Mouse (Mus musculus) heart, postnatal 0 days (tissue): ENCODE results near the gene Cnr2. TPM values are rescaled to one million over a fixed set of nuclear protein-coding genes. Genes with fewer than 3 reads are reported as not detected.

Experiments used
- ATAC-seq: fragments of 200-750 bp; cut with Nextera tagmentation; 2 replicates; pipeline ENCODE4 v1.8.0; 2017; ENCODE audit warnings: low read depth, moderate number of reproducible peaks, moderate library complexity; ENCODE audit not compliant: insufficient read depth
- DNase-seq: peaks from one replicate; pipeline ENCODE4 v3.0.0-alpha.2; 2016; ENCODE audit warnings: low spot score
- H3K27ac ChIP-seq: fragments of 300-500 bp; sonication (generic); 2 replicates; pipeline ENCODE4 v1.5.1; 2014; ENCODE audit warnings: low read depth, mild to moderate bottlenecking
- H3K27me3 ChIP-seq: fragments of 300-500 bp; sonication (generic); 2 replicates; pipeline ENCODE4 v1.6.1; 2014; ENCODE audit warnings: low read length, mixed read lengths; ENCODE audit not compliant: control insufficient read depth, insufficient read depth
- H3K36me3 ChIP-seq: fragments of 300-500 bp; sonication (generic); replicated peaks from 2 replicates; pipeline ENCODE4 v1.6.1; 2014; ENCODE audit warnings: low read length, mixed read lengths; ENCODE audit not compliant: control insufficient read depth, insufficient read depth
- H3K4me1 ChIP-seq: fragments of 300-500 bp; sonication (generic); 2 replicates; pipeline ENCODE4 v1.6.1; 2014; ENCODE audit warnings: antibody characterized with exemption; ENCODE audit not compliant: control insufficient read depth, insufficient read depth
- H3K4me2 ChIP-seq: fragments of 300-500 bp; sonication (generic); 2 replicates; pipeline ENCODE4 v1.6.1; 2014; ENCODE audit warnings: low read depth, mild to moderate bottlenecking, low read length, moderate library complexity
- H3K4me3 ChIP-seq: fragments of 300-500 bp; sonication (generic); 2 replicates; pipeline ENCODE4 v1.5.1; 2014; ENCODE audit warnings: low read depth, low read length
- H3K9ac ChIP-seq: fragments of 300-500 bp; sonication (generic); replicated peaks from 2 replicates; pipeline ENCODE4 v1.6.1; 2014; ENCODE audit warnings: low read depth, low read length, mixed read lengths
- H3K9me3 ChIP-seq: fragments of 300-500 bp; sonication (generic); replicated peaks from 2 replicates; pipeline ENCODE4 v1.6.1; 2016; ENCODE audit warnings: low read length; ENCODE audit not compliant: control insufficient read depth
- CTCF ChIP-seq: IDR thresholded peaks from 2 replicates; pipeline ENCODE4 v1.5.1; 2016; ENCODE audit warnings: antibody characterized with exemption, control low read depth, low read depth
- EP300 ChIP-seq: IDR thresholded peaks from 2 replicates; pipeline ENCODE4 v1.6.1; 2016; ENCODE audit warnings: antibody characterized with exemption, low read depth
- WGBS: fragments of 180-500 bp; shearing (Covaris S2); extraction: QIAGEN DNeasy Blood & Tissue Kit; methylation state at CpG from one replicate; pipeline ENCODE4 v1.1.7; 2014; 5-methylcytosine and 5-hydroxymethylcytosine counted together
- polyA plus RNA-seq: library from polyadenylated mRNA; unstranded; fragments of >200 nt; fragmentation: Nextera tagmentation; extraction: Ambion mirVana; gene quantifications from 2 replicates; pipeline ENCODE4 v1.2.1, GENCODE M21; 2015
- total RNA-seq: library from RNA; depleted of rRNA; stranded (reverse); fragments of >200 nt; gene quantifications from 2 replicates; pipeline ENCODE4 v1.2.3, GENCODE M21; 2014; ENCODE audit warnings: low replicate concordance

Gene Cnr2
- total and polyA plus RNA-seq, 2 experiments from 2014 or later: 0.27 to 0.36 TPM

- Histone ChIP-seq H3K27ac (no peak overlapping the region), H3K36me3 (no peaks in the 10 kb centered on the region), H3K9me3 (no peaks in the 10 kb centered on the region), H3K27me3 (no peaks in the 10 kb centered on the region), H3K4me3 (no peak overlapping the region), H3K9ac (no peak overlapping the region), H3K4me2 (no peak overlapping the region), H3K4me1 (peaks cover 35% of the 10 kb centered on the region)
- TF ChIP-seq EP300 (no peak), CTCF (no peak)
- WGBS: 82% methylated on average over 6 of the region's 6 CpGs
- DNase-seq (no peak), ATAC-seq (no peak)
Observed at GRCm38 (mm10) chr4:135879021-135879420, 16.2 kb upstream of the Cnr2 start.

GRCm38 (mm10) chr4:135880018-135880417 is 15.2 kb upstream of the Cnr2 start:
- ATAC-seq (no peak), DNase-seq (no peak)
- H3K27me3 ChIP-seq: no peaks in the 10 kb centered on the region
- peaks cover 26% of the 10 kb centered on the region for H3K4me1 ChIP-seq
- H3K36me3 ChIP-seq: no peaks in the 10 kb centered on the region
- TF ChIP-seq EP300: no peak
- no peak for TF ChIP-seq CTCF
- no peak overlapping the region for H3K27ac ChIP-seq
- H3K9me3 ChIP-seq: no peaks in the 10 kb centered on the region
- H3K4me3 ChIP-seq: no peak overlapping the region
- no peak overlapping the region for H3K4me2 ChIP-seq
- WGBS: 94% methylated on average over 6 of the region's 6 CpGs
- H3K9ac ChIP-seq: no peak overlapping the region

GRCm38 (mm10) chr4:135880576-135880975 is 14.6 kb upstream of the Cnr2 start:
- WGBS: 81% methylated on average over 10 of the region's 10 CpGs
- Histone ChIP-seq H3K9me3 (no peaks in the 10 kb centered on the region), H3K9ac (no peak overlapping the region), H3K27ac (no peak overlapping the region), H3K27me3 (no peaks in the 10 kb centered on the region), H3K4me2 (no peak overlapping the region), H3K4me3 (no peak overlapping the region), H3K36me3 (no peaks in the 10 kb centered on the region), H3K4me1 (peaks cover 21% of the 10 kb centered on the region)
- DNase-seq: no peak
- TF ChIP-seq CTCF (no peak), EP300 (no peak)
- no peak for ATAC-seq

DNA sequence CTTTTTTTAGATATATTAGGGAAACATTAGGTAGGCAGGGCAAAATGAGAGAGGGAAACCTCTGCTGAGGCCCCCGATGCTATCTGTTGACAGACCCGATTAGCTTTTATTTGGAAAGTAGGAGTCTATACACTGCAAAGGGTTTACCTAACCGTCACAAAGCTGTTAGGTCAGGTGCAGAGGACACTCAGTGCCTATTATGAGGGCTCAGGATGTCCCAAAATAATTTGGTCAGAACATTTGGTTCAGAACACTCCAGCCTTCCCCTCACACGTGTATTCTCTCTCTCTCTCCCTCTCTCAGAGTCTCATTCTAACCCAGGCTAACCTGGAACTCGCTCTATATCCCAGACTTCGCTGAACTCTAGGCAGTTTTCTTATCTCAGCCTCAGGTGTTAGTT is 13.2 kb upstream of the Cnr2 start:
- WGBS: 76% methylated on average over 6 of the region's 6 CpGs
- ATAC-seq: no peak

DNA sequence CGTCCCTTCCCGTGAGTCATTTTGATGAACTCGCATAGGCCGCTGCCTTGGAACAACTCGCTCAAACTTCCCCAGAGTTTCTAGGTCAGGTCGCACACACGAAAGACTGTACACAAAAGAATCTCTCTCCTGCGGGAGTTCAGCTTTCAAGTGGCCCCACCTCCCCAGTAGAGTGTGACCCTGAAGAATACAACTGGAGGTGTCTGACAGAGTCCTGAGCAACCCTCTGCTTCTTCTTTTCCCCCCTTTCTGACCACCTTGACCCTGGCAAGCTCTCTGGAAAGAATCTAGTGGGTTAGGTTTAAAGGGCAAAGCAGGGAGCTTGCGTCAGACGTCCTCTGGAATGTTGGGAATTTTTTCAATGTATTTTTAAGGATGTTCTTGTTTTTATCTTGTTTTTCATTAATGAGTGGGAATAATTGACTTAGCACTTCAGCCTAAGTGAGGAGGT is 11.8 kb upstream of the Cnr2 start:
- DNase-seq (no peak), ATAC-seq (no peak)
- Histone ChIP-seq H3K4me3 (no peak overlapping the region), H3K4me2 (no peak overlapping the region), H3K4me1 (peaks cover 7% of the 10 kb centered on the region), H3K36me3 (no peaks in the 10 kb centered on the region), H3K9ac (no peak overlapping the region), H3K9me3 (no peaks in the 10 kb centered on the region), H3K27ac (peak overlapping the region; percentile 51), H3K27me3 (no peaks in the 10 kb centered on the region)
- TF ChIP-seq EP300: no peak
- TF ChIP-seq CTCF: no peak
- 35% methylated on average over 10 of the region's 10 CpGs for WGBS

More for the DNA sequence above, 13.2 kb upstream of the Cnr2 start:
- no peak overlapping the region for H3K4me2 ChIP-seq
- H3K36me3 ChIP-seq: no peaks in the 10 kb centered on the region
- H3K27ac ChIP-seq: no peak overlapping the region
- H3K9me3 ChIP-seq: no peaks in the 10 kb centered on the region
- TF ChIP-seq EP300 (no peak), CTCF (no peak)
- no peak for DNase-seq
- H3K27me3 ChIP-seq: no peaks in the 10 kb centered on the region
- no peak overlapping the region for H3K4me3 ChIP-seq
- no peak overlapping the region for H3K9ac ChIP-seq
- H3K4me1 ChIP-seq: peaks cover 9% of the 10 kb centered on the region

GRCm38 (mm10) chr4:135883881-135884516 is 11.2 kb upstream of the Cnr2 start:
- Histone ChIP-seq H3K27ac (peak overlapping the region; percentile 8), H3K4me1 (peaks cover 7% of the 10 kb centered on the region), H3K4me2 (no peak overlapping the region), H3K36me3 (no peaks in the 10 kb centered on the region), H3K9ac (no peak overlapping the region; the same call in 1 of the 2 replicates), H3K9me3 (no peaks in the 10 kb centered on the region), H3K27me3 (no peaks in the 10 kb centered on the region), H3K4me3 (no peak overlapping the region)
- ATAC-seq: no peak
- no peak for DNase-seq
- WGBS: 67% methylated on average over 7 of the region's 7 CpGs
- no peak for TF ChIP-seq CTCF
- TF ChIP-seq EP300: no peak
